Mouse (Mus musculus) hematopoietic stem cell, adult 5-6 weeks (primary cell): ENCODE measurements around the gene Zfp367. TPM values are rescaled to one million over a fixed set of nuclear protein-coding genes. Genes with fewer than 3 reads are reported as not detected.

ENCODE experiments used
- ATAC-seq, 2 experiments: fragments of 125-278 bp in 1 of 2; replicated peaks in 1 of 2; 2 replicates each; pipeline ENCODE4 v1.8.0; 2016 to 2017; ENCODE audit warnings: inconsistent platforms in 2 of 2, mild to moderate bottlenecking in 2 of 2, moderate number of reproducible peaks in 2 of 2, low read depth in 1 of 2, moderate TSS enrichment in 1 of 2; ENCODE audit not compliant: low FRiP score in 2 of 2, poor library complexity in 2 of 2, severe bottlenecking in 2 of 2, insufficient read depth in 1 of 2, low TSS enrichment in 1 of 2
- total RNA-seq: library from RNA; stranded (forward); fragments of 172-1452, 232-1000 nt; gene quantifications from 2 replicates; pipeline ENCODE4 v1.2.3, GENCODE M21; 2017

Gene Zfp367
- total RNA-seq = 70.6 and 125 TPM in 2 replicates

DNA sequence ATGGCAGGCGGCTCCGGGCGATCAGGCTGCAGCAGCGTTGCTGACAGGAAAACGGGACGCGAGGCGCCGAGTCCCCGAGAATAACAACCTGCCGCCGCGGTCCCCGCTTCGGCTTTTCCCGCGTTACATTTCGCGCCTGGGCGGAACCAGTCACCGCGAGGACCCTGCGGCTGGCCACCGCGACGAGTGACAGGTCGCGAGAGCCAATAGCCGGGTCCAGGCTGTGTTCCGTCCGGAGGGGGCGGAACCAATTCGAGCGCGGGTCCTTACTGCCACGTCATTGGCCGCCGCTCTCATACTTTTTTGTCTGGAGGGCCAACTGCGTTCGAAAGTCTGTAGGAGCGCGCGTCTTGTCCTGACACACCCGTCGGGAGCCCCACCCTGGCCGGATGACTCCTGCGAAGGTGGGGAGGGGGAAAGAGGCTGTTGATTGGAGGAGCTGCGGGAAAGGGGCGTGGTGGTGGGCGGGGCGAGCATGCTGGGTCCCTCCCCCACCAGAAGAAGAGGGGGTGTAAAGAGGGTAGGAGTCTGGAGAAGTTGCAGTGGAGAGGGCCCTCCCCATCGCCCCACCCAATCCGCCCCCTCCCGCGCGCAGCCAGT lies at the start of gene Zfp367:
TSS of gene Zfp367 (minus strand) at position 120 of the 600 bp plus-strand sequence.
- ATAC-seq = peak; percentile 93 to 94

DNA sequence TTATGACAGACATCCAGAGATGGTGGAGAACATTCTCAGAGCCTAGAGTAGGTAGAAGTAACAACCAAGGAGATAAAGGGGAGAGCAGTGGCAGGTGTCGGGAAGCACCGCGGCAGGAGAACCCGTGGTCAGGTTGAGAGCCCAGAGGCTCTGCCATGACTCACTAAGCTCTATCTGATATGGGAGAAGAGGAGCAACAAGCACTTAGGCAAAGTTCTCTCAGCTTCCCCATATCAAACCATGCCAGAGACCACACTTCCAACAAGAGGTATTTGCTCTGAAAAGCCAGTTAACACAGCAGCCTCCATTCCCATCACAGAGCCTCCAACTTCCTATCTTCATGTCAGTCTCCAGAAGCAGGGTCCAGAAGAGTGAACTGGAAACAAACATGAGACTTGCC lies 47.9 kb upstream of the Zfp367 start:
- no peak for ATAC-seq

- ATAC-seq = no peak
These were observed 45.3 kb upstream of the Zfp367 start for GRCm38 (mm10) chr13:64198310-64198709.

DNA sequence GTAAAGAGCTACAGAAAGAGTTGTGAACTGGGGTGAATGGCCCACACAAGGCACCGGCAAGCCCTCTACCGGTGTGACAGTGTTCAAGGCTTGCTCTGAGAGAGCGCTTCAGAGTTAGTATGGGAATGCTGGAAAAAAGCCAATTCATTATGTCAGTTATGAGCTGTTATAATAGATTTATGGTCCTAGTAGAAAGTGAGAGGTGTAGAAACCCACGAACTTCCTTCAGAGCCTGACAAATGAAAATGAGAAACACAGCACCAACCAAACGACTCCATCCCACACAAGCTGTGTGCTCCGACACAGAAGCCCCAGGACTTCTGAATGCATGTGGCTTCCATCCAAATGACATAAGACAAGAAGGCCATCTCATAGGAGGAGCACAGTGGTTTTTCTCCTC lies 44.9 kb upstream of the Zfp367 start:
- peak; percentile 74 to 77 for ATAC-seq

DNA sequence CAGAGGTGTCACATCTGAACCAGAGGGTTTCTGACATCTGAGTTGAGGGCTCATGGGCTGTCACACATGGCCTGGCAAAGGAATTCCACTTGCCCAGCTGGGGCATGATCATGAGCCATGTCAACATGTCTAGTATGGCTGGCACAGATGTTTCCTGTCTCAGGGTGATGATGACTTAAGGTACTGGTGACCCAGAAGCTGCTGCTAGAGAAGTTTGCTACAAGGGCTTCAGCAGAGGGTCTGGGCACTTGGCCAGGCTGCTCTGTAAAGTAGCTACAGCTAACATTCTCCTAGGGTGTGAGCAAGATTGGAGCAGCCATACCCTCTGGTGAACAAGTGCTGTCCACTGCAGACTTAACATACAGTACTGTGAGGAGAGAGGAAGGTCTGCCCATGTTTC lies 34.1 kb upstream of the Zfp367 start:
- ATAC-seq = peak; percentile 74 to 84

GRCm38 (mm10) chr13:64186516-64186915 lies 33.5 kb upstream of the Zfp367 start:
- ATAC-seq = no peak

GRCm38 (mm10) chr13:64185586-64185985 lies 32.6 kb upstream of the Zfp367 start:
- no peak for ATAC-seq

- ATAC-seq = no peak
These were observed 32.2 kb upstream of the Zfp367 start for GRCm38 (mm10) chr13:64185176-64185575.

- ATAC-seq = no peak
These were observed 31.4 kb upstream of the Zfp367 start for GRCm38 (mm10) chr13:64184361-64184760.

- no peak for ATAC-seq
These were observed 30.6 kb upstream of the Zfp367 start for GRCm38 (mm10) chr13:64183583-64183982.

GRCm38 (mm10) chr13:64182091-64182490 lies 29.1 kb upstream of the Zfp367 start:
- ATAC-seq = no peak

GRCm38 (mm10) chr13:64180888-64181287 lies 27.9 kb upstream of the Zfp367 start:
- peak; percentile 70; a peak in 3 of 4 replicates for ATAC-seq

- no peak; a peak in 1 of 4 replicates for ATAC-seq
These were observed 27.3 kb upstream of the Zfp367 start for GRCm38 (mm10) chr13:64180300-64180699.

DNA sequence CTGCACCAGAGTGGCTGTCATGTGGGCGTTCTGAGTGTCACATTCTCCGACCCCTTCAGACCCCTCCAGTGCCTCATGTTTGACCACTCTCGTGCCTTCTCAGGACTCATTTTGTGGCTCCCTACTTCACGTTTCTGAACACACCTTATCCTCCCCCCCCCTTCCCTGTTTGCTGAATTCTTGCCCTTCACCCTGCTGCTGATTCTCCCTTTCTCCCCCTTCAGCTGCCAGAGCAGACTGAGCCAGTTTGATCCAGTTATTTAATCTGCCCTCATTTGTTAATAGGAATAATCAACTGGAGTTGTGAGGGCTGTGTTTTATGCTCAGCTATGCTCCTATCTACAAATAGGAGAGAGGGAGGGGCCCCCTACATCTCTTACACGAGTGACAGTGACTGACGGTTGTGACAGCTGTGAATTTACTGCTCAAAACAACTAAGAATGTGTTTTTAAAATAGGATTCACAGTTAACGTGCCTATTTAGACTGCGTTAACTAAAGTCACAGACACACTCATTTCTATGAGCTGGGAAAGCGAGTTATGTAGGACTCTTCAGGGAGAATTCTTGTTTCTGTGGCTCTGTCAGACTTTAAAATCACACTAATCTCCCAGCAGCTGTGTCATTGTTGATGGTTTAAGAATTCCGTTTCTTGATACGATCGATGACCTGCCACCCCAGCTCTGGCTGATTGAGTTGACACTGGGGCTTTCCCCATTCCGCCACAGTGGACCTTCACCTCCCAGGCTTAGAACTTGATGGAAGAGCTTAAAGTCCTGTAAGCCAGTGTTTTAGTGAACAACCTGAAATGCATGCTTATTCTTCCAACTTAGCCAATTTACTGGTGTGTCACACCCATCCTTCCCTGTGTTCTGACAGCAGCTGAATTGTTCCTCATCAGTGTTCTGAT lies 26.0 kb upstream of the Zfp367 start:
- ATAC-seq = no peak

DNA sequence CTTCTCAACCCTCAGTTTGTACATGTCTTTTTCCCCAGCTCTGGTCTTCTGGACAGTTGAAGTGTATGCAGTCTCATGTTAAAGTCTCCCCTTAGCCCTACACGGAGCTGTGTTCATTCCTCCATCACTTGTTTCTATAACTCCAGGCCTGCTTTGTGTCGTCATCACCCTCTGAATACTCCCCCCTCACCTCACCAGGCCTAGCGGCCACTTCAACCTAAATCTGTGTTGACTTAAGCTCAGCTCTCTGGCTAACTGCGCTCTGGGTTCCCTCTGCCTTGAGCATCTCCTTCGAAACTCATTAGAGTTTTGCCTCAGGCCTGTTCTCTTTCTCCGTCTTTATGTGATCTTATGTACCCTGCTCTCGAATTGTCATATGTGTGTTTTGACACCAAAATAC lies 25.0 kb upstream of the Zfp367 start:
- no peak for ATAC-seq

DNA sequence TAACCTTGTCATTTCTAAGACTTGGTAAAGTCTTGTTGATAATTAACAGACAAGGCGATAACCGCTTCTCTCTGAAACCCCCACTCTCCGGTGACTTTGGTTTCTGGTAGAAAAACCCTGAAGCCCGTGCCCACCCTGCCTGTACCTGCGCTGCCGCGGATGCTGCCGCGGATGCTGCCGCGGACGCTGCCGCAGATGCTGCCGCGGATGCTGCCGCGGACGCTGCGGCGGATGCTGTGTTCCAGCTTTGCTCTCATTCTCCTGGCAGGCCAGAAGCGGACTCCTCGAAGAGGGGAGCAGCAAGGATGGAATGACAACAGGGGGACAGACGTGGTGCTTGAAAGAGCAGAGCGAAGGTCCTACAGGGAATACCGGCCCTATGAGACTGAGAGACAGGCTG lies 16.7 kb upstream of the Zfp367 start:
- ATAC-seq = no peak

GRCm38 (mm10) chr13:64163147-64163715 lies 10.2 kb upstream of the Zfp367 start:
- ATAC-seq = no peak

DNA sequence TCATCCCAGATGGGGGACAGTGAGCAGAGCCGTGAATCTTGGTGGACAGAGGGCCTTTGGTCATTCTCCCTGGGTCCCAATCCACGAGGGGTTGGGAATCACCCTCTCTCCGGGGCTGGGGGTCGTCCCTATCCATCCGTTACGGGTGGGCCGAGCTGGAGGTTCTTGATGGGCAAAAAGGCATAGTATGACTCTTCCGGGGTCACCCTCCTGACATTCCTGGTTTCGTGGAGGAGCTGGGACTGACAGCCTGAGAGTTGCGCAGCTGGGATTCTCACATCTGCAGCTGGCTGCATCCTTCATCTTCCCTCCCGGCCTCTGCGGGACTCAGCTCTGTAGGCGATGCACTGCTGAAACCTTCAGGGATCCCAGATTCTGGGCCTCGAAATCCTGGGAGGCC lies 9.6 kb upstream of the Zfp367 start:
- no peak for ATAC-seq
